Mouse (Mus musculus) liver, embryonic 11.5 days (tissue): Measurements from ENCODE around the gene Rbl1. TPM values are rescaled to one million over a fixed set of nuclear protein-coding genes. Genes with fewer than 3 reads are reported as not detected.

Experiments used
- ATAC-seq: fragments of 200-750 bp; cut with Nextera tagmentation; replicated peaks from 2 replicates; pipeline ENCODE4 v1.8.0; 2017; ENCODE audit warnings: moderate number of reproducible peaks, mild to moderate bottlenecking, moderate TSS enrichment, moderate library complexity; ENCODE audit not compliant: low FRiP score
- DNase-seq: peaks from one replicate; pipeline ENCODE4 v3.0.0-alpha.2; 2017; ENCODE audit warnings: low spot score
- H3K27ac ChIP-seq: fragments of 300-500 bp; sonication (generic); 2 replicates; pipeline ENCODE4 v1.5.1; 2014; ENCODE audit warnings: mild to moderate bottlenecking, low read depth, low read length, control low read depth
- H3K27me3 ChIP-seq: fragments of 300-500 bp; sonication (generic); replicated peaks from 2 replicates; pipeline ENCODE4 v1.6.1; 2014; ENCODE audit warnings: low read length, mixed read lengths; ENCODE audit not compliant: control insufficient read depth, insufficient read depth
- H3K36me3 ChIP-seq: fragments of 300-500 bp; sonication (generic); 2 replicates; pipeline ENCODE4 v1.6.1; 2014; ENCODE audit warnings: mild to moderate bottlenecking, low read length, moderate library complexity, mixed read lengths; ENCODE audit not compliant: control insufficient read depth, insufficient read depth
- H3K4me1 ChIP-seq: fragments of 300-500 bp; sonication (generic); replicated peaks from 2 replicates; pipeline ENCODE4 v1.6.1; 2014; ENCODE audit warnings: low read length, mixed read lengths; ENCODE audit not compliant: control insufficient read depth, insufficient read depth
- H3K4me2 ChIP-seq: fragments of 300-500 bp; sonication (generic); 2 replicates; pipeline ENCODE4 v1.6.1; 2014; ENCODE audit warnings: mild to moderate bottlenecking, control low read depth, moderate library complexity
- H3K4me3 ChIP-seq: fragments of 300-500 bp; sonication (generic); 2 replicates; pipeline ENCODE4 v1.5.1; 2014; ENCODE audit warnings: low read depth, low read length, control low read depth
- H3K9ac ChIP-seq: fragments of 300-500 bp; sonication (generic); 2 replicates; pipeline ENCODE4 v1.6.1; 2014; ENCODE audit warnings: low read depth, low read length, control low read depth
- H3K9me3 ChIP-seq: fragments of 300-500 bp; sonication (generic); 2 replicates; pipeline ENCODE4 v1.6.1; 2016; ENCODE audit warnings: low read length, inconsistent platforms, mixed read lengths; ENCODE audit not compliant: control insufficient read depth
- WGBS: fragments of 180-500 bp; shearing (Covaris S2); extraction: QIAGEN DNeasy Blood & Tissue Kit; methylation state at CpG from one replicate; pipeline ENCODE4 v1.1.7; 2014; 5-methylcytosine and 5-hydroxymethylcytosine counted together
- polyA plus RNA-seq: library from polyadenylated mRNA; unstranded; fragments of >200 nt; fragmentation: Nextera tagmentation; extraction: Ambion mirVana; gene quantifications from 2 replicates; pipeline ENCODE4 v1.2.1, GENCODE M21; 2014

Rbl1 gene
- polyA plus RNA-seq, 1 experiment from 2014 or later, result 29.2 TPM

- Histone ChIP-seq H3K4me2 (no peak overlapping the region), H3K27me3 (no peaks in the 10 kb centered on the region), H3K9ac (no peak overlapping the region), H3K36me3 (peaks cover 20% of the 10 kb centered on the region; the same call in 1 of the 2 replicates), H3K9me3 (no peaks in the 10 kb centered on the region), H3K4me1 (no peaks in the 10 kb centered on the region), H3K27ac (no peak overlapping the region), H3K4me3 (no peak overlapping the region)
- ATAC-seq (no peak), DNase-seq (no peak)
- 94% methylated on average over 9 of the region's 9 CpGs for WGBS
These were observed 102.7 kb downstream of the Rbl1 start for GRCm38 (mm10) chr2:157101650-157102049.

GRCm38 (mm10) chr2:157100319-157100605 is 104.1 kb downstream of the Rbl1 start:
- ATAC-seq, result no peak
- no peak overlapping the region for H3K4me2 ChIP-seq
- WGBS, result 89% methylated on average over 12 of the region's 12 CpGs
- no peak overlapping the region for H3K9ac ChIP-seq
- DNase-seq, result no peak
- H3K27ac ChIP-seq, result no peak overlapping the region
- H3K4me3 ChIP-seq, result no peak overlapping the region
- no peaks in the 10 kb centered on the region for H3K27me3 ChIP-seq
- H3K9me3 ChIP-seq, result no peaks in the 10 kb centered on the region
- H3K4me1 ChIP-seq, result no peaks in the 10 kb centered on the region
- H3K36me3 ChIP-seq, result peaks cover 20% of the 10 kb centered on the region; the same call in 1 of the 2 replicates

- ATAC-seq (no peak), DNase-seq (no peak)
- Histone ChIP-seq H3K9ac (no peak overlapping the region), H3K4me1 (no peaks in the 10 kb centered on the region), H3K4me3 (no peak overlapping the region), H3K36me3 (peaks cover 16% of the 10 kb centered on the region; the same call in 1 of the 2 replicates), H3K4me2 (no peak overlapping the region), H3K9me3 (no peaks in the 10 kb centered on the region), H3K27ac (no peak overlapping the region), H3K27me3 (no peaks in the 10 kb centered on the region)
- 81% methylated on average over 12 of the region's 12 CpGs for WGBS
These were observed 104.6 kb downstream of the Rbl1 start for GRCm38 (mm10) chr2:157099532-157100318.

Other genes starting within 250 kb of the Rbl1 start
- gene Ndrg3, start 212.5 kb downstream of the Rbl1 start, polyA plus RNA-seq, result 58.9 and 68.3 TPM in 2 replicates
- gene Dsn1, start 197.4 kb downstream of the Rbl1 start, polyA plus RNA-seq, result 45.0 and 45.7 TPM in 2 replicates
- gene Soga1, start 125.3 kb downstream of the Rbl1 start, polyA plus RNA-seq, result 4.0 and 5.3 TPM in 2 replicates
- gene Tldc2, start 117.5 kb downstream of the Rbl1 start, polyA plus RNA-seq, result not detected in 2 replicates
- 33.1 and 33.2 TPM in 2 replicates for gene Samhd1, start 69.3 kb downstream of the Rbl1 start, polyA plus RNA-seq
- gene Rpn2, start 74.5 kb upstream of the Rbl1 start, polyA plus RNA-seq, result 302 and 331 TPM in 2 replicates
- 0.29 and 0.57 TPM in 2 replicates for gene Mroh8, start 75.0 kb upstream of the Rbl1 start, polyA plus RNA-seq
- not detected in 2 replicates for gene Ghrh, start 143.0 kb upstream of the Rbl1 start, polyA plus RNA-seq
- 21.2 and 23.0 TPM in 2 replicates for gene Manbal, start 163.1 kb upstream of the Rbl1 start, polyA plus RNA-seq
- gene Src, start 213.9 kb upstream of the Rbl1 start, polyA plus RNA-seq, result 4.4 and 4.8 TPM in 2 replicates